Mouse (Mus musculus) liver, postnatal 0 days (tissue): ENCODE results near the gene Wfdc12. TPM values are rescaled to one million over a fixed set of nuclear protein-coding genes. Genes with fewer than 3 reads are reported as not detected.

Source experiments
- ATAC-seq: fragments of 200-750 bp; cut with Nextera tagmentation; 2 replicates; pipeline ENCODE4 v1.8.0; 2017; ENCODE audit warnings: mild to moderate bottlenecking, moderate library complexity
- DNase-seq: peaks from one replicate; pipeline ENCODE4 v3.0.0-alpha.2; 2016
- H3K27ac ChIP-seq: fragments of 300-500 bp; sonication (generic); 2 replicates; pipeline ENCODE4 v1.5.1; 2014; ENCODE audit warnings: antibody characterized with exemption, moderate library complexity, mild to moderate bottlenecking, low read depth
- H3K27me3 ChIP-seq: fragments of 300-500 bp; sonication (generic); 2 replicates; pipeline ENCODE4 v1.6.1; 2014; ENCODE audit warnings: low read length, control low read depth, mixed read lengths; ENCODE audit not compliant: insufficient read depth
- H3K36me3 ChIP-seq: fragments of 300-500 bp; sonication (generic); replicated peaks from 2 replicates; pipeline ENCODE4 v1.6.1; 2014; ENCODE audit warnings: mild to moderate bottlenecking, control low read depth, low read length, moderate library complexity, mixed read lengths; ENCODE audit not compliant: insufficient read depth
- H3K4me1 ChIP-seq: fragments of 300-500 bp; sonication (generic); 2 replicates; pipeline ENCODE4 v1.6.1; 2014; ENCODE audit warnings: antibody characterized with exemption, mild to moderate bottlenecking, control low read depth; ENCODE audit not compliant: insufficient read depth
- H3K4me2 ChIP-seq: fragments of 300-500 bp; sonication (generic); 2 replicates; pipeline ENCODE4 v1.6.1; 2014; ENCODE audit warnings: low read depth, mild to moderate bottlenecking, low read length, moderate library complexity, mixed read lengths
- H3K4me3 ChIP-seq: fragments of 300-500 bp; sonication (generic); 2 replicates; pipeline ENCODE4 v1.5.1; 2014; ENCODE audit warnings: low read depth, low read length
- H3K9ac ChIP-seq: fragments of 300-500 bp; sonication (generic); replicated peaks from 2 replicates; pipeline ENCODE4 v1.6.1; 2014; ENCODE audit warnings: mild to moderate bottlenecking, moderate library complexity
- H3K9me3 ChIP-seq: fragments of 300-500 bp; sonication (generic); 2 replicates; pipeline ENCODE4 v1.6.1; 2016; ENCODE audit warnings: mild to moderate bottlenecking, control low read depth, low read length, mixed read lengths
- CTCF ChIP-seq: sonication (generic); IDR thresholded peaks from 2 replicates; pipeline ENCODE4 v1.5.1; 2016; ENCODE audit warnings: antibody characterized with exemption, low read depth
- EP300 ChIP-seq: IDR thresholded peaks from 2 replicates; pipeline ENCODE4 v1.6.1; 2016; ENCODE audit warnings: antibody characterized with exemption, low read depth, mild to moderate bottlenecking
- WGBS: fragments of 180-500 bp; shearing (Covaris S2); extraction: QIAGEN DNeasy Blood & Tissue Kit; methylation state at CpG from one replicate; pipeline ENCODE4 v1.1.7; 2014; ENCODE audit not compliant: insufficient replicate concordance; 5-methylcytosine and 5-hydroxymethylcytosine counted together
- polyA plus RNA-seq: library from polyadenylated mRNA; unstranded; fragments of >200 nt; fragmentation: Nextera tagmentation; extraction: Ambion mirVana; gene quantifications from 2 replicates; pipeline ENCODE4 v1.2.1, GENCODE M21; 2015

Gene Wfdc12
- polyA plus RNA-seq, 1 experiment from 2014 or later: 0.14 TPM

DNA sequence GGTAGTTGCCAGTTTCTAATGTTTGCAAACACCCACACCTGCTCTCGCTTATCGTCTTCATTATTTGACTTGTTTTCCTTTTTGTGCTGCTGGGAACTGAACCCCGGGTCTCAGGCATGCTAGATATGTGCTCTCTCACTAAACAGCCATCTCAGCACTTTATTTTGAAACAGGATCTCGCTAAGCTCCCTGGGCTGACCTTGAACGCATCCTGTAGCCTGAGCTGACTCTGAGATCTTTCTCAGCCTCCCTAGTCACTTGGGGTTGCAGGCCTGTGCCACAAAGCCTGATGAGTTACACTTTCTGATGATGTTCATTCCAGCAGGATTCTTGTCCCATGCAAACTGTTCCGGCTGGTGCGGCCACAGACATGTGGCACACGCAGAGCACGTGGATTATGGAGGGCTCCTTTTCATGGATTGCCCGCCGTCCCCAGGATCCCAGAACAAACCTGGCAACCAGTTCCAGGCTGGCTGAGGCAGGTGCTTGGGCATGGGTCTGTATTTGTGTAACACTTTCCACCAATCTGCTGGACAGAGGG is 28.8 kb downstream of the Wfdc12 start:
- Histone ChIP-seq H3K9ac (no peak overlapping the region), H3K4me3 (no peak overlapping the region), H3K27me3 (peaks cover 7% of the 10 kb centered on the region), H3K27ac (no peak overlapping the region), H3K36me3 (no peaks in the 10 kb centered on the region), H3K4me1 (no peaks in the 10 kb centered on the region; the same call in 1 of the 2 replicates), H3K9me3 (no peaks in the 10 kb centered on the region), H3K4me2 (no peak overlapping the region)
- no peak for DNase-seq
- WGBS: 71% methylated on average over 11 of the region's 11 CpGs
- ATAC-seq: no peak
- no peak for TF ChIP-seq CTCF
- TF ChIP-seq EP300: no peak

GRCm38 (mm10) chr2:164158838-164159237 is 31.6 kb downstream of the Wfdc12 start:
- Histone ChIP-seq H3K4me2 (no peak overlapping the region), H3K9me3 (no peaks in the 10 kb centered on the region), H3K9ac (no peak overlapping the region), H3K4me1 (no peaks in the 10 kb centered on the region; the same call in 1 of the 2 replicates), H3K4me3 (no peak overlapping the region), H3K36me3 (peaks cover 11% of the 10 kb centered on the region), H3K27me3 (no peaks in the 10 kb centered on the region), H3K27ac (no peak overlapping the region)
- no peak for TF ChIP-seq CTCF
- no peak for TF ChIP-seq EP300
- DNase-seq (no peak), ATAC-seq (no peak)
- 65% methylated on average over 2 of the region's 2 CpGs for WGBS

DNA sequence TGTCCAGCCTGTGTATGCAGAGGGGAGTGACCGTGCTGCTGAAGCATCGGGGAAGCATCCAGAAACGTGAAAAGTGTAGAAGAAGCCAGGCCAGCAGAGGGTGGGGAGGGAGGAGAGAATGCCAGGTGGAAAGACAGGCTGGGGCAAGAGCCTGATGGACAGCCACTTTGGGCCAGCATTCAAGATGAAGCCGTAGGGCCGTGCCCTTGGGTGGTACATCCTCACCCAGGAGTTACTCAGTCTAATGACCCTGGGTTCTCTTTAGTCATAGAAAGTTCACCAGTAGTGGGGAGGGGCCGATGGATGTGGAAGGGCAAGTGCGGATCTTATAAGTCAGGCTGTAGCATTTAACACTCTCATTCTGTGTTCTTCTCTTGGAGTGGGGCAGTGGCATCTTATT is 34.2 kb downstream of the Wfdc12 start:
- 71% methylated on average over 7 of the region's 7 CpGs for WGBS
- no peak for ATAC-seq
- H3K36me3 ChIP-seq: peaks cover 32% of the 10 kb centered on the region
- no peaks in the 10 kb centered on the region for H3K27me3 ChIP-seq
- no peak overlapping the region for H3K9ac ChIP-seq
- H3K4me3 ChIP-seq: no peak overlapping the region
- no peak overlapping the region for H3K27ac ChIP-seq
- no peak for TF ChIP-seq CTCF
- no peak for TF ChIP-seq EP300
- no peaks in the 10 kb centered on the region for H3K9me3 ChIP-seq
- no peak for DNase-seq
- no peak overlapping the region for H3K4me2 ChIP-seq
- H3K4me1 ChIP-seq: no peaks in the 10 kb centered on the region; the same call in 1 of the 2 replicates

- 90% methylated on average over 10 of the region's 10 CpGs for WGBS
- no peaks in the 10 kb centered on the region for H3K9me3 ChIP-seq
- no peak overlapping the region for H3K9ac ChIP-seq
Measured at GRCm38 (mm10) chr2:164154007-164154406, 36.4 kb downstream of the Wfdc12 start.

DNA sequence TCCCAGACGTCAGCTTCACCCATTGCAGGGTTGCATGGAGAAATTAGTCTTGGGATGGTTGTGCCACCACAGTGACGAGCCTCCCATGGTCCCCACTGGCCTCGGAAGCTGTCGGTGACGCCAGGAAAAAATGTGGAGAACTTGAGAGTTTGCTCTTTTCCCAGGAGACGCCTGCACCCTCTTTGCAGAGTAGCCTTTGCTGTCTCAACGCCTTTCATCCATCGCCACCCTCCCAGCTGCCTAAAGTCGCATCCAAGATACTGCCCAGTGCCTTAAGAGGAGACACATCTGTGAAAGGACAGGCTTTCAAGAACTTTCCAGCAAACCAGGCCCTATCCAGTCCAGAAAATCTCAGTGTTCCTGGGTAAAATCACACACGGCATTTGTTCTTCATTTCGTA is 38.1 kb downstream of the Wfdc12 start:
- Histone ChIP-seq H3K9me3 (no peaks in the 10 kb centered on the region), H3K36me3 (peaks cover 42% of the 10 kb centered on the region), H3K27me3 (no peaks in the 10 kb centered on the region), H3K27ac (no peak overlapping the region), H3K4me3 (no peak overlapping the region), H3K9ac (no peak overlapping the region), H3K4me1 (no peaks in the 10 kb centered on the region), H3K4me2 (no peak overlapping the region)
- TF ChIP-seq EP300 (no peak), CTCF (no peak)
- ATAC-seq: no peak
- WGBS: 85% methylated on average over 11 of the region's 11 CpGs
- no peak for DNase-seq

More at GRCm38 (mm10) chr2:164154007-164154406, 36.4 kb downstream of the Wfdc12 start:
- DNase-seq: no peak
- H3K4me2 ChIP-seq: no peak overlapping the region
- TF ChIP-seq EP300 (no peak), CTCF (no peak)
- H3K4me1 ChIP-seq: no peaks in the 10 kb centered on the region
- H3K27ac ChIP-seq: no peak overlapping the region
- no peak for ATAC-seq
- peaks cover 36% of the 10 kb centered on the region for H3K36me3 ChIP-seq
- no peaks in the 10 kb centered on the region for H3K27me3 ChIP-seq
- H3K4me3 ChIP-seq: no peak overlapping the region

GRCm38 (mm10) chr2:164150086-164150760 is 40.2 kb downstream of the Wfdc12 start:
- no peak for ATAC-seq
- Histone ChIP-seq H3K9me3 (no peaks in the 10 kb centered on the region), H3K4me2 (no peak overlapping the region), H3K27ac (no peak overlapping the region), H3K27me3 (no peaks in the 10 kb centered on the region), H3K9ac (no peak overlapping the region), H3K4me1 (no peaks in the 10 kb centered on the region), H3K4me3 (no peak overlapping the region), H3K36me3 (peaks cover 35% of the 10 kb centered on the region)
- 80% methylated on average over 14 of the region's 14 CpGs for WGBS
- DNase-seq: no peak
- TF ChIP-seq CTCF: no peak
- no peak for TF ChIP-seq EP300
